Mouse (Mus musculus): ENCODE measurements around the gene Gm6164.
"Not testable (repeated sequence)": the region's sequence is repeated elsewhere in the genome, so short reads cannot be mapped to it uniquely, and the experiment has no call there.

Gene Gm6164

GRCm38 (mm10) chr7:20205507-20205906 lies at the start of gene Gm6164:
Gene Gm6164, minus strand, starts transcription at chr7:20205607.
- not testable (repeated sequence) for DNase-seq (ENCODE audit: low spot score in 2 of 2)

- DNase-seq (ENCODE audit: low spot score in 2 of 2), result not testable (repeated sequence)
Measured at GRCm38 (mm10) chr7:20233728-20234127, 28.3 kb upstream of the Gm6164 start, which contains the start of gene Gm4498. Gene Gm4498, minus strand, starts transcription at chr7:20233828.

DNA sequence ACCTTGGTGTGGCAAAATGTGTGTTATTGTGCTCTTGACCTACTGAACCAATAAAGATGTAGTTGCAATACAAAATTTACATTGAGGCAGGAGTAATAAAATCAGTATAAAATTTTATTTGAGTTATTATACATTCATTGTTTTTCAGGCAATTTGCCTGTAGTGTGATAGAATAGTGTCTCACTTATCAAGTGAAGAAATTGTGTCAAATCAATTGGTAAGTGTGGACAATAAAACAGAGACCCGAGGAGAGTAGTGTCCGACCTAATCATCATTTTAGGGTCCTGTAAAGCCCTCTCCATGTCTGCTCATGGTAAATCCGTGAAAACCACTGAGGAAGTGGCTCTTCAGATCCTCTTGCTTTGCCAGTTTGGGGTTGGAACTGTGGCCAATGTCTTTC lies 12.0 kb downstream of the Gm6164 start, which contains the start of gene Vmn1r95:
Gene Vmn1r95, plus strand, starts transcription at position 301 of the 400 bp plus-strand sequence.
- DNase-seq (ENCODE audit: low spot score in 2 of 2), result not testable (repeated sequence)

DNA sequence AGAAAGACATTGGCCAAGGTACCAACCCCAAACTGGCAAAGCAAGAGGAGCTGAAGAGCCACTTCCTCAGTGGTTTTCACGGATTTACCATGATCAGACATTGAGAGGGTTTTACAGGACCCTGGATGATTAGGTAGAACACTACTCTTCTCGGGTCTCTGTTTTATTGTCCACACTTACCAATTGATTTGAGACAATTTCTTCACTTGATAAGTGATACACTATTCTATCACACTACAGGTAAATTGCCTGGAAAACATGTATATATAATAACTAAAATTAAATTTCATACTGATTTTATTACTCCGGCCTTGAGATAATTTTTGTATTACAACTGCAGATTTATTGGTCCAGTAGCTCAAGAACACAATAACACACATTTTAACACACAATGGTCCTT lies 37.1 kb downstream of the Gm6164 start, which contains the start of gene Vmn1r94:
Gene Vmn1r94, minus strand, starts transcription at position 101 of the 400 bp plus-strand sequence.
- DNase-seq (ENCODE audit: low spot score in 2 of 2), result not testable (repeated sequence)
